Mouse (Mus musculus): ENCODE data around the gene Itga1.

Itga1 gene

DNA sequence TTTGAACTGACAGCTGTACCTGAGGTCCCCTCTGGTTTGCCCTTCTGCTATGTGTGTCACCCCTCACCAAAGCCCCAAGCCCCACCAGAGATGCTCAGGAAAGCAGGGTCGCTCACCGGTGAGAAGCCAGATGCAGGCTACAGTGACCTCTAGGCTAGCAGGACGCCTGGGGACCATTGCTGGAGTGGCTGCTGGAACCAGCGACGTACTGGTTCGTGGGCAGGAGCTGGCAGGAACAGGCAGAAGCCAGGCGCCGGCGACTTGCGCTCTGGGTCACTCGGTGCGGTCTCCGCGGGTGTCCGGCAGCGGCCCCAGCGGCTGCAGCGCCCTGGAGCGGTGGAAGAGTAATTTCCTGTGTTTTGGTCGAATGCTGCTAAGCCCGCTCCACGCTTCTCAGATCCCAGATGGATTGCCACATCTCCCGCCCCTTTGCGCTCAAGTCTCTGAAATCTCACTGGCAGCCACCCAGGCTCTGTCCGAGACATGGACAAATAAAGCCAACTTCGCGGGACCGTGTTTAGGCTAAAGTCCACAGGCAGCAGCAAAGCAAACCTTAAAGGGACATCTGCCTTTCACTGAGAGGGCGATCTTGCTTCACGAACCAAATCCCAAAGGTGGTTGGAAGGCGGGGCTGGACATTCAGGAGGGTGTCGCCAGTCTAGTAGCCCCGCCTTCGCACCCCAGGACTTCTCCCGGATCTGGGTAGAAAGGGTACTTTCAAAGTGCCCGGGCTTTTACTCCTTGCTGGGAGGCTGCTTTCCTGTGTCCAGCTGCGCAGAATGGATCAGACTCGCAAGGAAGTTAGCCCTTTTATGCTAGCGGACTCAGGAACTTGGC, at the start of gene Itga1, which contains the start of gene Gm49395:
TSS of gene Itga1 (minus strand) at position 610 of the 837 bp plus-strand sequence.
TSS of gene Gm49395 (minus strand) at position 567 of the 837 bp plus-strand sequence.
- peak; percentile 93 for DNase-seq

DNA sequence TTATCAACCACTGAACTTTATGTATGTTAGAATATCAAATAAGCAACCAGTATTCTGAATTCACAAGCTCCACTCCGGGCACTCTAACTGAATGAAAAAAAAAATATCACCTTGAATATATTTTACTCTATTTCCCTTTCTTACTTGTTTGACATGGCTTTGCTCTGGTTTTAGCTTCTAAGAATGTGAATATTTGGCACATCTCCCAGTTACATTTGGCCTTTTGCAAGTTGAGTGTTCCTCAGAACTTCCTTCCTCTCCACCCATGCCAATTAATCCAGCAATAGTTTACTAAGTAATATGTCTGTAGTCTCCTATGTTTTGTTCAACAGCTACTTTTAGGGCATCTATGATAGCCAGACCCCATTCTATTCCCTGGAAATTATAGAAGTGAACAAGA, 48.8 kb upstream of the Itga1 start:
- DNase-seq = no peak

DNA sequence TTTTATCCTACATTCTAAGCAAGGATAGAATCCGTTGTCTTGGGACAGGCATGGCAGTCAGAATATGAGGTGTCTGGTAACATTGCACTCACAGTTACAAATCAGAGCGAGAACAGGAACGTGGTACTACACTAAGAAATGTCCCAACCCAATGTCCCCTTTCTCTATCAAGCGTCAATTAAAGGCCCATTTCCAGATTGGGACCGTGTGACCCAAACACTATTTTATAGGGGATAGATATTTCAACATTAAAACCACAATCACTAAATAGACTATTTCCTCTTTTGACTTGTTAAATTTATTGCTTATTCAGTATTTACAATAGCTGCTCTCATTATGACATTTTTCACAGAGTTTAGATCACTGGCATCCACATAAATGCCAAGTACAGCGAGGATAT, 48.1 kb upstream of the Itga1 start:
- DNase-seq = no peak

DNA sequence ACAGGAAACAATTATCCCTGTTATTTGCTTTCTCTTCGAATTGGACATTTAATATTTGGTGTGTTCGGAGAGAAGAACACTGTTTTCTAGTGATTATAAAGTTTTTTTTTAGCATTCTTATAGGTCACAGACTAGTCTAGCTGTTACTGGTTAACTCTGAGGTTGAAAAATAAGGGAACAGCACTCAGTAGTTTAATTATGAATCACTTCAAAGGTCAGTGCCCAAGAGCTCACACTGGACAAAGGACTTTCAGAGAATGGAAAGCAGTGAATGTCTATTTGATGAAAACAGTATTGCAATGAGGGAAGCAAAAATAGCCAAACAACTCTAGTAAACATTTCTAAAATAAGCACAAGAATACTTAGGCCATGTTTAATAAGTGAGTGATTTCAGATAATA, 41.8 kb upstream of the Itga1 start:
- no peak for DNase-seq

DNA sequence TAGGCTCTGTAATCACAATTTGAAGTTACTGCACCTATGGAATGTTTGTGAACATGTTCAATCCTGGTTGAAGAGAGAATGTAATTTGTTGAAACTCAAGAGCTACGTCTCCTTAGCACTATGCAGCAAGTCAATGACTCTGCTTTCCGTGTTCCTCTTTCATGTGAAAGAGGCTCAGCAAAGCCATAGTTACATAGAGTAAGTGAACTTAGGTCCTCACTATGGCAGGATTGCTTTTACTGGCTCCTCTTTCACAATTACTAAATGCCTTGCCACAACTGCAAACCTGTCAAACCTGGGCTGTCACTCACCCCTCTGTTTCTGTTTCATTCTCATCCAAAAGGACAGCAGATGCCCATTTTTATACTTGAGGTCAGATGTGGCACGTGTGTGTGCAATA, 40.3 kb upstream of the Itga1 start:
- DNase-seq = no peak

DNA sequence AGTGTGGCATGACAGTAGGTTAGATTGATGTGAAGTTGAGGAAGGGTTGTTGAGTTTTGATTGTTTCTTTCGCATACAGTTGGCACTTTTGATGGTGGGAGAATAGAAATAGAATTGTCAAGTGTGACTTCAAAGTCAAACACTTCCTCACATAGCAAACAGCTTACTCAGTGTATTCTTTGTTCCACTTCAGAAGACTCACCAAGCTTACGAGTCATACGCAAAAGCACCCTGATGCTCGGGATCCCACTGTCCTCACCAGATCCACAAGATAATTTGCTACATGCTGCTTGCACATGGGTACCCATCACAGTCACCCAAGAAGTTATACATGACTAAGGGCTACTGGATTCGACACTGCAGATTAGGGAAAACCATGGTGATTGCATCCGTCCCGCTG, 36.7 kb upstream of the Itga1 start:
- no peak for DNase-seq

DNA sequence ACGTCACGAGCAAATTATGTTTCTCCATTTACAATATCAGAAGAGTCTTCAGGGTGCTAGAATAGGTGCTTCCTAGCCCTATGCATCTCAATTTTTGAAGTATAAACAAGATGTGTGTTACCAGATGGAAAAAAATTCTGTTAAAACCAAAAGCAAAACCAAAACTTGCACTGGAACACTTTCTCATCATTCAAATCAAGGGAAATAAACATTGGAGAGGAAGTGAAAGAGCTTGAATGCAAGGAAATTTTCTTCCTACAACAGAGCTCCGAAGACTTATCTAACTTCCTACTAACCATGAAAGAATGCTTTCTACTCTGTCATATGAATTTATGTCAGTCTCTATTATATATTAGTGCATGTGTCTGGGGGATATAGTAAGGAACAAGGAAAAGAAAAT, 35.0 kb upstream of the Itga1 start:
- no peak for DNase-seq

DNA sequence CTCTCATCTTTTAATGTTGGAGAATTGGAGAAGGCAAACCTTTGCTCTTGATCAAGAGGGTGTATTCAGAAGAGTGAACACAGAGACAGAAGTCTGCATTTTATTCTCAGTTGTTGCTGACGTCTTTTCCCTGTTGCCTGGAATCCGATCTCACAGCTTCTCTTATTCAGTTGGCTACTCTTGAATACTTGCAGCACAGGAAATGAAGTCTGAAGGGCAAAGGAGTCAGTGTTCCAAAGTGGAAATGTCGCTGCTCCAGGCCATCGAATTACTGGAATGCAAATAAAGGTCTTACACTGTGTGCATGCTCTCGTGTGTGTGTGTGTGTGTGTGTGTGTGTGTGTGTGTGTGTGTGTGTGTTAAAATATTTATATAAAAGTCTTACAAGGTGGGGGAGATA, 30.7 kb upstream of the Itga1 start:
- peak; percentile 39 for DNase-seq

DNA sequence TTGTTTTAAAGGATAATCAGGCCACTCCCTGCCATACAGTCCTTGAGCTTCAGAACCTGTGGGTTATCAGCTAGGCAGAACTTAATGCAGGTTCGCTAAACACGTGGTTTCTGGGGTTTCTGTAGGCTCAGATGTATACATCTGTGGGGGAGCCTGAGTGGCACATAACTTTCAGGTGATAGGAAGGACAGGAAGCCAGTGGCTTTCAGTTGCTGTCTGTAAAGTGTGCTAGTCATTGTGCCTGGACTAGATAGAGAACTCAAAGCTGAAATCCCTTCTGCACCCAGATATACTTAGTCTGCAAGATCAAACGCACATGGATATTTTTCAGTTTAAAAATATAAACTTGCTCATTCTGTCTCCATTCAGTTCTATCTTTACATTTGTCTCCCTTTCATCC, 29.6 kb upstream of the Itga1 start:
- no peak for DNase-seq

DNA sequence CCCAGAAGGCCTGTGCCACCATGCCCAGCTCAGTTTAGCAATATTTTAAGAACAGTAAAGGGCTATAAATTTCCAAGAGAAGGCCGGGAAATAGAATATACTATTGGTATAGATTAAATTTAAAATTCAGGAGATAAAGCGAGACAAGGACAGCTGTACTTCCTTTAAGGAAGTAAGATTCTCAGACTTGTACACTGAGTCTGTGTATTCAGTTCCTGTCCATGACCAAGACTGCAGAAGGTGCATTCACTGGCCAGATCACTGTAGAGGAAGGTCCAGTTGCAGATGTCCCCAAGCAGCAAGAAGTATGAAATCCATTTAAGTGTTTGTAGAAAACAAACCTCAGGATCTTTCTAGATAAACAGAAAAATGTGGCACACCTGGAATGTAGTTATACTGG, 28.3 kb upstream of the Itga1 start:
- DNase-seq = no peak

DNA sequence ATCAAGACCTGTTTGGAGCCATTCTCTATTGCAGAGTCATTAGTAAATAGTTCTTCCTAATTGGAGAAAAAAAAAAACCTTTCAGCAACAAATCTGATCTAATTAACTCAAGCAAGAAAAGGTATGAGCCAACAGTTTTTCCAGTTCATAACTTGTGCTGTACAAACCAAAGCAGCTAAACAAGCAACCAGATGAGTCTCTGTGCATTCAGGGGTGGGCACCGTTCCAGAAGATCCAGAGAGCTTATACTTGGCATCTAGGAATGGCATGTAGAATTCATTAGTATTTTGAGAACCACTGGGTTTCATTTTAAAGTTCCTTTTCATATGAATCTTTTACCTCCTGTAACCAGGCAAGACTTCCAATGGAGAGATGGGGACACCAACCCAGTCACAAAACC, 26.1 kb upstream of the Itga1 start:
- DNase-seq = peak; percentile 52

DNA sequence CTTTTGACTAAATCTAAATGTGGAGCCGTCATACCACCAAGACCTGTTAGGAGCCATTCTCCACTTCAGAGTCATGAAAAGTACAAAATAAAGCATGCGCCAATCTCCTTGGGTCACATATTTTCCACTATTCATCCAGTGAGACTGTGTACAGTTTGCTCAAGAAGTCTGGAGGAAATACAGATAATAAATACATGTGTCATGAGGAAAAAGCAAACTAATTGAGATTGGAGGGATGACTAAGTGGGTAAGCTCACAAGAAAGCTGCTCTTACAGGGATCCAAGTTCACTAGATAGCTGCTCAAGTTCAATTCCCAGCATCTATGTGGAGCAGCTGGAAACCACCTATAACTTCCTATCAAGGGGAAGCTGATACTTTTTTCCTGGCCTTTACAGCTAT, 24.8 kb upstream of the Itga1 start:
- DNase-seq = no peak

DNA sequence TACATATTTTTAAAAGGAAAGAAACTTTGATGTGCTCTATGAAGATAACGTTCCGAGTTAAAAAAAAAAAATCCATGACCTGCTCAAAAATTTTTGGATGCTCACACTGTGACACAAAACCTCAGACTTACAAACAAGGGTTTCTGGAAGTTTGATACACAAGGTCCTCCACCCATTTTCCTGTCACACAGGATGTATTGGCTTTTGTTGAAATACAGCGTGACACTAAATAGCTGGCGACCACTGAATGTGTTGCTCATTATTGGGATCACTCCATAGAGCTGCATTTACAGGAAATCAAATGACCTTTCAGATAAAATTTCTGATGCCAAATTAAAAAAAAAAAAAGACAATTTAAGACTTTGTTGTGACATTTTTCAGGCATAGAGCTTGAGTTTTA, 23.4 kb upstream of the Itga1 start:
- no peak for DNase-seq

DNA sequence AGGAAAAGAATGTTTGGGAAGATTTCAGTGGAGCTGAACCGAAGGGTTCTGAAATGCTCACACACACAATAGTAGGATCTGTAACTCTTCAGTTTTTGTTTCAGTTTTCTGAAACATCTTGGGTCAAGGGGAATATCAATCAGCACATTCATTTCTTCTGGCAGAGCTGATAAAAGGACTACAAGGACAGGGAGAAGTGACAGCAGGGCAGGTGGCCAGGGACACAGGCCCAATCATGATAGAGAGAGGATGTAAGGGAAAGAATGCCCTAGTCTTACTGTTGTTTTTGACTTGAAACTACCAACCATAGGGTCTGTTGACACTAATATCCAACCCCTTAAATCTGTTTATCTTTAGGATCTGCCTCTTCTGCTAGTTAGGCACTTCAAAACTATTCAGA, 22.8 kb upstream of the Itga1 start:
- no peak for DNase-seq

DNA sequence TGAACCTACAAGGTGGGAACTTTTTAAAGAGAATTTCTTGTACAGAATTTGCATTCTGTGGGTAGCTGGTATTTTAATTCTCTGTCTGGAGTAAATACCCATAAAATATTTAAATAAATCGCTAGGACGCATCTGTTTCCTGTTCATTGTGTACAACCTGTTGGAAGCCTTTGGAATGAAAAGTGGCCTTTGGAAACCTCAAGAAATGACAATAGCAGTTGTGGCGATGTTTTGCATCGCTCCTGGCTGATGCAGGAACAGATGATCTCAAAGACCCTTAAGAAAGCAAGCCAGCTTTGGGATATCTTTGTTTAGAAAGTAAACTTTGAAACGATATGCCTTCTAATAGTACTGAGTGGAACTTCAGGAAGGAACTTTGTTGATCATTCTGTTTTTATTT, 17.0 kb upstream of the Itga1 start:
- no peak for DNase-seq

DNA sequence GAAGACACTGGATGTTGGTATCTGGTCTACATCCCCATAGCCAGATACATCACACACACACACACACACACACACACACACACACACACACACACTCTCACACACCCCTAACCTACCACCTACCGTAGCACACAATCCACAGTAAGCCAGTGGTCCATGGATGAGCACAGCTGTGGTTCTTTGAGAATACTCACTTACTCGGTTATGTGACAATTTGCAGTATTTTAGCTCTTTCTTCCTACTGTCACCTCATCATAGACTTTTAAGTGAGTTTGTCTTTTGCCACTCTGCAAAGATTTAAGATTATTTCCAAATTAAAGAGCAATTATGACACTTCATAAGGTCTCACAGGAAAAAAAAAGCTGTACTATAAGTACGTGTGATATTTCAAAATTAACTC, 16.4 kb upstream of the Itga1 start:
- DNase-seq = no peak

DNA sequence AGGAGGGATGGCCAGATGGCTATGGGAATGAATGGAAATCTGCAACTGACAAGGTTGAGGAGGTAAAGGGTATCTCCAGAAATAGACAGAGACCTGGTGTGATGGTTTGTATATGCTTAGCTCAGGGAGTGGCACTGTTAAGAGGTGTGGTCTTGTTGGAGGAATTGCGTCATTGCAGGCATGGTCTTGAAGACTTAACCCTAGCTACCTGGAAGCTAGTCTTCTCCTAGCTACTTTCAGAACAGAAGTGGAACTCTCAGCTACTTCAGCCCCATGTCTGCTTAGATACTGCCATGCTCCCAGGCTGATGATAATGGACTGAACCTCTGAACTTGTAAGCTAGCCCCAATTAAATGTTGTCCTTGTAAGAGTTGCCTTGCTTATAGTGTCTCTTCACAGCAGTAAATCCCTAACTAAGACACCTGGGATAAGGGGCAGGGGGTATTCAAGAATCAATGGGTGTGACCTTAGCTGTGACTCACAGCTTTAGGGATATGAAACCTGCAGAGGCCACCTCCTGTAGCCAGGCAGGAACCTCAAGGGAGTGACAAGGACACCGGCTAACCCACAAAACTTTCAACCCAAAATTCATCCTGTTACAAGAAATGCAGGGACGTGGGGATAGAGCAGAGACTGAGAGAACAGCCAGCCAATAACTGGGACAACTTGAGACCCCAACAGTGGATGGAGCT, 15.3 kb upstream of the Itga1 start:
- DNase-seq = no peak

DNA sequence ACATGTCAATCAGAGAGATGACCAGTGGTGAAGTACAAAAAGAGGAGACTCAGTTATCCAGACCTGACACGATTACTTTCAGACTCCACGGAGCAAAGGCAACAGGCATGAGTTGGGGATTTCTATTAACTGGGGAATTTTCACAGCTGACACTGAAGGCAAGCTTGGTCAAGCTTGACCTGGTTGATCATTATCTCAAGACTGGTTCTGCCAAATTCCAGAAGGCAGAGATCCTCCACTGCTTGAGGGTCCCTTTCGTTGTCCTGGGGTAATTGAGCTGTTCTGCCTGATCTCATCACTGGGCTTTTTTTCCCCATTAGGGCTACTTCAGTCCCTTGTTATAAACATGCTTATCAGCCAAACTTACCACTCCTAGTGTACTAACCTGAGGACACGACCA, 7.9 kb upstream of the Itga1 start:
- peak; percentile 45 for DNase-seq

DNA sequence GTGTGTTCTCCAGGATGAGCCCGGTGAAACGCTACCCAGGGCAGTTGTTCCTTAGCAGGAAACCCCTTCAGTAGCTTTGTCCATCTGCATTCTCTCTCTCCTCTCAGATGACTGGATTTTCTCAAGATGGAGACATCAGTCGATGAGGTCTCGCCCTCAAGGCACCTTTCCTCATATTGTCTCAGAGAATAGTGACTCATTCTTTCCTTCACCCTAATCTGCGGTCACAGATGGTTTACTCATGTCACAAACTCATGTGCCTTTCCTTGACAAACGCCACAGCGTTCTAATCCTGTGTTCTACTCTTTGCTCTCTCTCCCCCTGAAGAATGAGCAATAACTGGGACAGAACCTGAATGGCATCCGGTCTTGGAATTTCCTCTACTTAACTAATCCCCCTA, 5.7 kb upstream of the Itga1 start:
- no peak for DNase-seq

DNA sequence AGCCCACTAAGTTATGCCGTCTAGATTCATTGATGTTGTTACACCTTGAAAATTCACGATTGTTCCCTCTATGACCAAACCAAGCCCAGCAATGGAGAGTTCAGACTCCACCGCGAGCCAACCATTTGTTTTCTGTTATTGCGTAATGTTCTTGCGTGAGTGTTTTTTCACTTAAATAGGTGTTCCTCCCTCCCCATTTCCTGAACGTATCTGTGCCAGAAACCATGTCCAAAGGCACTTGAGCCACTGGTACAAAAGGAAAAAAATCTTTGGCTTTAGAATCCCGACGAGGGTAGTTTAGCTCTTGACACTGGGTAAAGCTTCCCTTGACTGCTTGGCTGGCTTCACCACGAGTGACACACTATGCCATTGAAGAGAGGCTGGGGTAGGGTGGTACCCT, 4.4 kb upstream of the Itga1 start:
- no peak for DNase-seq

DNA sequence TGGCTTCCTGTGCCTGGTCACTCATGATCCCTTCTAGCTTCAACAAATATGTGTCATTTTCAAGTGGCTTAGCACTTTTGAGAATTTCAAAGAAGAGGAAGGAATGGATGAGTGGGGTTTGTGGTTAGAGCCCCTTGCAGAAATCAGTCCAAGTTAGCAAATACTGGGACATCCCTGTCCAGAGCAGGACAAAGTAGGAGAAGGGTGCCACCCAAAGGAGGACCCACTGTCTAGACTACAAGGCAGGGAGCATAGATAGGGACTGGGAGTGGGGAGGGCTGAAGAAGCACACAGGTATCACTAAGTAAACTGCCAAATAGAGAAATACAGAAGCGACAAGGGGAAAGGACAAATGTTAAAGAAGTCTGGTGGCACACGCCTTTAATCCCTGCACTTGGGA, 990 bp upstream of the Itga1 start:
- DNase-seq = no peak

DNA sequence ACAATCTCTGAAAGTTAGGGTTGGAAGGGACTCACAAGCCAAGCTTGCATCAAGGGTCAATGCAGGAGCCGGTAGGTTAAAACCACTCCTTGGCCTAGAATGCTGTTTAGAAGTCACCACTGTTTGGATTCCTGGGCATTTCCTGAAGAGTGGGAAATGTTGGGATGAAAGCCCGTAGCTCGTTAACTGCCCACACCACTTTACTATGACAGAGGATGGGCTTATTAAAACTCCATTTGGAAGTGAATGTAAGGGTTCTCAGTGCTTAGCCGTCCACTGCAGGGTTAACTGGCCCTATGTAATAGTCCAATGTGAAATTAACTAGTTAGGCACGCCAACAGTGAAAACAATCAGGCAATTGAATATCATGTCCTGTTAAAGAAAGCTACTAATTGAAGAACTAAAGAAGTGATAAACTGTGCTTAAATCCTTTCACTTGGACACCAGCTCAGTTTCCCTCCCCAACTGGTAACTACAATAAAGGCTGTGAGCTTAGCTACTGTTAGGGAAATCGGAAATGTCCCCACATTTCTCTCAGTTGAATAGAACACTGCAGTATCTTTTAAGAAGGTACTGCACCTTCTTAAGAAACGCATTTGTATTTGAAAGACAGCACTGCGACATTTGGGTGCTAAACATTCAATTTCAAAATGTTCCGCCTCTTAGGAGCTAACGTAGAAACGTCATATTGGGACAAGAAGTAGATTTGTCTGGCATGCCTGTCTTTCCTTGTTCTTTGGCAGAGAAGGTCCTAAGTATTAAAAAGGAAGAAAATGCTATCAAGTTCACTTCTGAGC, 1.2 kb downstream of the Itga1 start:
- DNase-seq = no peak

DNA sequence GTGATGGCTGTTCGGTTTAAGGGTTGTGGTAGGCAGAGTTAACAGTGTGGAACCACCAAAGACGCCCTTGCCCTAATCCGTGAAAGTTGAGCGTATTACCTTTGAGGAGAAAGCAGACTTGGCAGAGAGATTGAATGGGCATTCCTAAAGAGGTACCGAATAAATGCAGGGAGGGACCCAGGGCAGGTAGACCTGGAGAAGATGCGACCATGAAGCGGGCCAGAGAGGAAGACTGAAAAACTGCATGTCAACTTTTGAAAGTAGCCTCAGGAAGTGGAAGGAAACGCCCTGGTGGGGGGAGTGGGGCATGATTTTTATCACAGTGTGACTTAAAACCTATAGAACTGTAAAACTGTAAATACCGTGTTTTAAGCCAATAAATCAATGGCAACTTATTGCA, 2.4 kb downstream of the Itga1 start:
- DNase-seq = no peak

DNA sequence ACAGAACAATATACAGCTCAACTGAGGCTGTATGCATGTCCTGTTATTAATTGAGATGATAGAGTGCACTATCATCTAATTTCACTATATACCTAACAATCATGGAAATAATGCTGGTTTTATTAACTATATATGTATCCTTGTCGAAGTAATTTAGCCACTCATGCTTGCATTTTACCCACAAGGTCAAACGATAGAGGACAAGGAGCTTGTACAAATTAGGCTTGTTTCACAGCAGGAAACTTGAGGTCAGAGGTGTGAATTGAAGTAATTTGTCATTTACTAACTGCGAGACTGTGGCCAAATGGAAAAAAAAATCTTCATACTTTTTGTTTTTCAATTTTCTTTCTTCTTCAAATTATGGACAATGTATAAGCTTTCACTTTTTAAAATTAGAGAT, 3.5 kb downstream of the Itga1 start:
- DNase-seq = no peak

Data from kidney, postnatal 10 days (tissue).